Mouse (Mus musculus): Measurements from ENCODE around the gene Gm4791.

Gene Gm4791

GRCm38 (mm10) chr9:46998338-46998791, at the start of gene Gm4791:
Gene Gm4791, plus strand, starts transcription at chr9:46998741.
- no peak for DNase-seq (ENCODE audit: low read depth, low spot score)

GRCm38 (mm10) chr9:46956286-46956685, 42.3 kb upstream of the Gm4791 start:
- no peak for DNase-seq (ENCODE audit: low read depth, low spot score)

GRCm38 (mm10) chr9:46957420-46957950, 41.1 kb upstream of the Gm4791 start:
- no peak for DNase-seq (ENCODE audit: low read depth, low spot score)

GRCm38 (mm10) chr9:46966028-46966427, 32.5 kb upstream of the Gm4791 start:
- DNase-seq (ENCODE audit: low read depth, low spot score): no peak

- DNase-seq (ENCODE audit: low read depth, low spot score): no peak
These were observed 29.6 kb upstream of the Gm4791 start for GRCm38 (mm10) chr9:46968970-46969369.

- no peak for DNase-seq (ENCODE audit: low read depth, low spot score)
These were observed 29.1 kb upstream of the Gm4791 start for GRCm38 (mm10) chr9:46969406-46969805.

- no peak for DNase-seq (ENCODE audit: low read depth, low spot score)
These were observed 19.7 kb upstream of the Gm4791 start for GRCm38 (mm10) chr9:46978806-46979205.

- no peak for DNase-seq (ENCODE audit: low read depth, low spot score)
These were observed 18.4 kb upstream of the Gm4791 start for GRCm38 (mm10) chr9:46980111-46980510.

GRCm38 (mm10) chr9:46983471-46983870, 15.1 kb upstream of the Gm4791 start:
- no peak for DNase-seq (ENCODE audit: low read depth, low spot score)

- no peak for DNase-seq (ENCODE audit: low read depth, low spot score)
These were observed 43.0 kb downstream of the Gm4791 start for GRCm38 (mm10) chr9:47041569-47041968.

All from 3T3-L1 (cell line).